Mouse (Mus musculus) brain, embryonic 14.5 days (tissue): ENCODE measurements around the gene 9230112D13Rik. TPM values are rescaled to one million over a fixed set of nuclear protein-coding genes. Genes with fewer than 3 reads are reported as not detected.

Experiments
- DNase-seq: peaks from one replicate; pipeline ENCODE4 v3.0.0-alpha.2; 2011; ENCODE audit warnings: low read depth
- CTCF ChIP-seq: fragments of 200-500 bp; IDR thresholded peaks from 2 replicates; pipeline ENCODE4 v1.5.1; 2012; ENCODE audit warnings: inconsistent platforms, mild to moderate bottlenecking, moderate library complexity, borderline replicate concordance; ENCODE audit not compliant: insufficient read depth, insufficient read length; ENCODE audit errors: extremely low read depth
- POLR2A ChIP-seq: fragments of 200-500 bp; IDR thresholded peaks from 2 replicates; pipeline ENCODE4 v1.6.1; 2012; ENCODE audit warnings: mild to moderate bottlenecking, inconsistent platforms, borderline replicate concordance; ENCODE audit not compliant: poor library complexity, insufficient read depth, insufficient read length, severe bottlenecking; ENCODE audit errors: extremely low read depth
- polyA plus RNA-seq: library from polyadenylated mRNA; depleted of rRNA; stranded (reverse); fragments of >200 nt; gene quantifications from 2 replicates; pipeline ENCODE4 v1.2.3, GENCODE M21; 2012

9230112D13Rik gene
- polyA plus RNA-seq, 1 experiment: not detected

- no peak for DNase-seq
- TF ChIP-seq CTCF (no peak), POLR2A (no peak)
These were observed 13.3 kb upstream of the 9230112D13Rik start for GRCm38 (mm10) chr14:34535883-34536282.

GRCm38 (mm10) chr14:34533537-34533936 is 10.9 kb upstream of the 9230112D13Rik start:
- no peak for DNase-seq
- no peak for TF ChIP-seq CTCF
- TF ChIP-seq POLR2A: no peak

DNA sequence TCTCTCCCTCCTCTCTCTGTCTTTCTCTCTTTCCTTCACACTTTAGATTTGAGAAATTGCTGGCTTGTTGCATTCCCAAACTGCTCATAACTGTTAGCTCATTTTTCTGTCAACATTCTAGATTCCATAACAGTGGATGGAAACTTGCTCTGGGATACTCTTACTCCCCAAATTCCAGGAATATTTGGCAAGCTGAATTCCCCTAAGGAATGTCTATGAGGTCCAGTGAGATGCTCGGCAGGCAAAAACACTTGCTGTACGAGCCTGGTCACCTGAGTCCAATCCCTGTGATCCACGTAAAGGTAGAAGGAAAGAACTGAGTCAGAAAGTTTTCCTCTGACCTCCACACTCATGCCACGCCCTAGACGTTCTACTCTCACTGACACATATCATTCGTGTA is 9.9 kb upstream of the 9230112D13Rik start:
- TF ChIP-seq POLR2A (no peak), CTCF (no peak)
- no peak for DNase-seq

GRCm38 (mm10) chr14:34528804-34529203 is 6.2 kb upstream of the 9230112D13Rik start:
- no peak for DNase-seq
- TF ChIP-seq POLR2A: no peak
- TF ChIP-seq CTCF: no peak

- TF ChIP-seq POLR2A: no peak
- TF ChIP-seq CTCF: no peak
- no peak for DNase-seq
These were observed 4.5 kb downstream of the 9230112D13Rik start for GRCm38 (mm10) chr14:34517959-34518544.

- DNase-seq: no peak
These were observed 5.5 kb downstream of the 9230112D13Rik start for GRCm38 (mm10) chr14:34516960-34517577.

GRCm38 (mm10) chr14:34515860-34516259 is 6.7 kb downstream of the 9230112D13Rik start:
- DNase-seq: no peak
- no peak for TF ChIP-seq POLR2A

More at GRCm38 (mm10) chr14:34516960-34517577, 5.5 kb downstream of the 9230112D13Rik start:
- TF ChIP-seq CTCF (no peak), POLR2A (no peak)

DNA sequence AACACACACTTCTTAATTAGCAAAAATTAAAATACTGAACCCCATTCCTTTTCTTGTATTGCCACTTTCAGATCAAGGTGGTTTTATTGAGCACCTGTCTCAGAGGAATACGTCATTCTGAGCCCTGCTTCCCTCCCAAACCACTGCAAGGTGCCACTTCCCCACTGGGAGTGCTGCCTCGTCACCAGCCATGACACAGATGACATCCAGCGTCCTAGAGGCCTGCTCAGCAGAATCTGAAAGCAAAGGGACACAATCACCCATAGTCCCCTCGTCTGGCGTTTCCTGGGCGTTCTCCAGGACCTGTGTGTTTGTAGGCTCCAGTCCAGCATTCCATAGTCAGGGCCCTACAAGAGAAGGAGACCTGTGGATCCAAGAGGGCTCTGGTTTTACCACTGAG is 8.5 kb downstream of the 9230112D13Rik start:
- DNase-seq: peak; percentile 17
- TF ChIP-seq CTCF: no peak; the same call in 1 of the 2 replicates
- TF ChIP-seq POLR2A: no peak

DNA sequence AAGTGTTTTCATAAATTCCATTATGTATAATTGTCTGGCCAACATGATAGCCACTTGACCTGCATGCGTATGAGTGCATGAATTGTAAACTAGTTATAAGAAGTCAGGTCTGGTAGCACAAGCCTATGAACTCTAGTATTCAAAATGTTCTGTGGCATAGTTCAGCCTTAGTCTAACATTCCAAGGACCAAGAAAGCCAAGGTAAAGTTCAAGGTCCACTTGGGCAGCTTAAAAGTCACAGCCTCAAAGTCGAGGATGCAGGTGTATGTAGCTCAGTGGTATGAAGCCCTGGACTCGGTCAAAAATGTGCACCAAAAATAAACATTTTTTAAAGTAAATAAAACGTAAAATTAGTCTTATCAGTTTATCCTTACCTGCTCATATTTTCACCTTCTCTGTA is 10.0 kb downstream of the 9230112D13Rik start:
- TF ChIP-seq CTCF (no peak), POLR2A (no peak)
- DNase-seq: no peak

- DNase-seq: peak; percentile 50
- TF ChIP-seq POLR2A (no peak), CTCF (no peak)
These were observed 10.7 kb downstream of the 9230112D13Rik start for GRCm38 (mm10) chr14:34511901-34512300.

- peak; percentile 66 for DNase-seq
- no peak for TF ChIP-seq POLR2A
- TF ChIP-seq CTCF: no peak
These were observed 13.7 kb downstream of the 9230112D13Rik start for GRCm38 (mm10) chr14:34508842-34509439.
